Mouse (Mus musculus): ENCODE measurements at regions not wholly inside any gene's neighbourhood (a gene's known extent, or its start where the extent isn't known, plus 50 kb on each side); places are given as distances from the start of the nearest gene placed in this dataset.
"Not testable (repeated sequence)": the region's sequence is repeated elsewhere in the genome, so short reads cannot be mapped to it uniquely, and the experiment has no call there.

DNA sequence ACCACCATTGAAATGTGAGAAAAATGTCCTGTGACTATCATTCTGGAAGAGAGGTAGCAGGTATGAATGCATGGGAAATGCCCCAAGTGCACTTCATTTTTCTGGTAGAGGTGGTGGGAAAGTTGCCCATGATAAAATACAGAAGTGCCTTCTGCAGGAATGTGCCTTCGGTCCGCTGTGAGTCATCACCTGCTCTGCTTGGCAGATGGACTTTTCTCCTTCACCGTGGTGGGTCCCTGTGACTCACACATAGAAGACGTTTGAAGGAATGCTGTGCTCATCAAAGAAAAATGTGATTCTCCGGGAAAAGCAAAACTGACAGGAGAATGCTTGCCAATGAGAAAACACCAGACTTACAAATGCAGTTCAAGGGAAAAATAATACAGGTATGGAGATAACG, 126.8 kb downstream of the Tnfsf18 start:
- DNase-seq (ENCODE audit: low read depth, low spot score): no peak

DNA sequence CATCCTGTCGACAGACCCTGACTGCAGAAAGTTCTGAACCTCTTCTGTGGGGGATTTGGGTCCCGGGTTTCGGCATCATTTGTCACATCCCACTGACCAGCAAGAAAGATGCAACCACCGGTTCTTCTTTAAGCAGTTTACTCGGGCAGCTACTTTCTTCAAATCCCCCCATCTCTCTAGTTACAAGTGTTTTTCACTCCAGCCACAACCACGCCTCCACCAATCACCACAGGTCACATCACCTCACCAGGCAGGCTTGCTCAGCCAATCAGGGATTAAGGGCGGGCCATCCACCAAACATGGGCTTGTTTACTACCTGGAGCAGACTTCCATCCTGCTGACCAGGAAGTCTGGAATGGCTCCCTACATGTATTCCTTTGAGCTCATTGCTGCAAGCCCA, 119.6 kb downstream of the Tnfsf18 start:
- DNase-seq (ENCODE audit: low read depth, low spot score): not testable (repeated sequence)

DNA sequence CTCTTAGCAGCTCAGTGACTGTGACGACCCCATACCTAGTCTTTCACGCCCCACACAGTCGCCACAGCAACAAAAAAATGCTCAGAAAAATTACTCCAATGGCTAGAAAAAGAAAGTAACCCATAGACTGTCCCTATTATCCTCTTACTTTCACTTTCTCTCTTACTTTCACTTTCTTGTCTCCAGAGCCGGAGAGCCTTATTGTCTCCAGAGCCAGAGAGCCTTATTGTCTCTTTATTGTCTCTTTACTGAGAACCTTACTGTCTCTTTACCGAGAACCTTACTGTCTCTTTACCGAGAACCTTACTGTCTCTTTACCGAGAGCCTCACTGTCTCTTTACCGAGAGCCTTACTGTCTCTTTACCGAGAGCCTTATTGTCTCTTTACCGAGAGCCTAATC, 119.2 kb downstream of the Tnfsf18 start:
- not testable (repeated sequence) for DNase-seq (ENCODE audit: low read depth, low spot score)

DNA sequence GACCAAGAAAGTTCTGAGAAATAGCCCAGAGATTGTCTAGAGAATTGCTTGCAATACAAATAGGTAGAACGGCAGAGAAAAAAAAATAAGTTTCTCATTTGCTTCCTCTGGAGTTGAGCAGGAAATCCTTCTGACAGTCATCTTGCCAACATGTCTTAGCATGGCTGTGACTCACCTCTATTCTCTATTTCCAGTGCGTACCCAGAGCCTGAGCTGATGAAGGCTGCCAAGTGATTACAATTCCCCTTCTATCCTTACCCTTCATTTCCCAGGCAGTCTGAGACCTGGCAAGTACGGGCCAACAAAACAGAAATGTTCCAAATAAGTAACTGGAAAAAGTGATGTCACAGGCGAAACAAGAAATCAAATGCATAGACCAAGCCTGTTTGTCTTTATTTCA, 113.0 kb downstream of the Tnfsf18 start:
- DNase-seq (ENCODE audit: low read depth, low spot score): no peak

DNA sequence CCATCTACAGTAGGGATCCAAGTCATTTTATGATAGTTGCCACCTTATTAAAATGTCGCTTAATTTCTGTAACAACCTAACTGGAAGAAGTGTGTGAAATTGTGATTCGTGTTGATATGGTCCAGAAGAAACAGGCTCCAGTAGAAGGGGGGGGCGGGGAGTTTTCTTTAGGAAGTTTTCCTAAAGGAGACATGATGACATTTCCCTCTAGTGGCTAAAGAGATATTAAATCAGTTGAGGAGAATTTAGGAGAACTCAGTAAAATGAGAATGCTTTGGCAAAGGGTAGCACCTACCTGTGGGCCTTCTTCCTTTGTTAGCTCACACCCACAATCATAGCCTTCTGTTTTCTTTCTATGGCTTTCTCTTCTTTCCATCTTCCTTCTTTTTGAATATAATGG, 107.7 kb downstream of the Tnfsf18 start:
- no peak for DNase-seq (ENCODE audit: low read depth, low spot score)

DNA sequence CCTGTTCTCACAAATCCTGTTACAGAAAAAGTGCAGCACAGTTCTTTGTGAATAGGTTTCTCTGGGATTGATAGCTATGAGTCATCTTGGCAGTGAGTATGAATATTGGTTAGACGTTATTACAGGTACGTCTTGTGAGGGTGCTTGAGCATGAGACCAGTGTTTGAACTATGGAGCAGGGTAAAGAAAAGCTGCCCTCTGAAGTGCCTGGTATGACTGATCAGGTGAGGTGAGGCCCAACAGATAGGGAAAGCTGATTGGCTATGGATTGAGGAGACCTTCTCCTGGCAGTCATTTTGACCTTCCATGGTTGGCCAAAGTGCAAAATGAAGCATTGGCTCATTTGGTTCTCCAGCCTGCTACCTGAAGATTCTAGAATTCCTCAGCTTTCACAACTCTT, 106.7 kb downstream of the Tnfsf18 start:
- no peak for DNase-seq (ENCODE audit: low read depth, low spot score)

DNA sequence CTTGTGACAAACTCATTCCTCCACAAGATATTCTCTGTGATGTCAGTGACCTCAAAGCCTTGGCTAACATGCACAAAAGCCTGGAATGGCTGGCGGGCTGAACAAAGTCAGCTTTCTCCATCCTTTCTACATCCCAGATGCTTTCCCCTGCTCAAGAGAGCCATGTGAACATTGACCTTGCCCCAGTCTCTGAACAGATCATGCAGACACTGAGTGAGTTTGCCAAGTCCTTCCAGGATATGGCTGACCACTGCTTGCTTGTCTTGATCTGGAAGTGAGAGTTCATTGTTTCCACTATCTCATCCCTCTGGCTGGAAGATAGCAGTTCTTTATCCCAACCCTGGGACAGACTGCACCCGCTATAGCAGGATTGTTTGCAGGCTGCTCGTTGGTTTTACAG, 103.7 kb downstream of the Tnfsf18 start:
- no peak for DNase-seq (ENCODE audit: low read depth, low spot score)

DNA sequence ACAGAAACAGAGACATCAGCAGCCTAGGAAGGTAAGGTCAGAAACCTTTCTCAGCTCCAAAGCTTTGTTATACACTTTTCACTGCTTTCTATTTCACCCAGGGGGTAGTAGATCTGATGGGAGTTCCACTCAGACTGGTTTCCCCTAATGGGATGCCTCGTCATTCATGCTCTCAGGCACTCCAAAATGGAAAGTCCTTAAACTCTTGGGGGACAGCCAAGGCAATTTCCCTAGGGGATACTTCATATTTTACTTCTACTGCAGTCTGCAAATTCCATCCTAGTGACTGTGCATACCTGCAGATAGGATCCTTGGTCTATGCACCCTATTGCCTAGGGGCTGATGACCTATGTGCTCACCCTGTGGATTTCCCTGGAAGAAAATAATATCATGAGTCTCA, 82.1 kb downstream of the Tnfsf18 start:
- no peak for DNase-seq (ENCODE audit: low read depth, low spot score)

DNA sequence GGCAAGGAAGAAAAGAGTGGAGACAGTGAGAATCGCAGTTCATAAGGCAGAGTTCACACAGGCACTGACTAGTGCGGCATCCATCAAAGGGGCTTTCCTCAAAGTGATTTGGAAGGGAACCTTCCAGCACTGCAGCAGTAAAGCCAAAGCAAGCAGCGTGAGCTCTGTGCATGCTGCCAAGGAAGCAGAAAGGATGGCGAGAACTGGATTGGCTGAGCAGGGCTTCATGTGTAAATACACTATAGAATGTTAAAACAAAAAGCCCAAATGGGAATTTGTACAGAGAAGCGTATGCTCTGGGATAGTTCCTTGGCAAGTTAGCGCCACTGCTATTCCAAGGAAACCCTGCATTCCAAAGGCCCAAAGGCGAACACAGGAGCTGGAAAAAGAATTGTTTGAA, 81.5 kb downstream of the Tnfsf18 start:
- no peak for DNase-seq (ENCODE audit: low read depth, low spot score)

DNA sequence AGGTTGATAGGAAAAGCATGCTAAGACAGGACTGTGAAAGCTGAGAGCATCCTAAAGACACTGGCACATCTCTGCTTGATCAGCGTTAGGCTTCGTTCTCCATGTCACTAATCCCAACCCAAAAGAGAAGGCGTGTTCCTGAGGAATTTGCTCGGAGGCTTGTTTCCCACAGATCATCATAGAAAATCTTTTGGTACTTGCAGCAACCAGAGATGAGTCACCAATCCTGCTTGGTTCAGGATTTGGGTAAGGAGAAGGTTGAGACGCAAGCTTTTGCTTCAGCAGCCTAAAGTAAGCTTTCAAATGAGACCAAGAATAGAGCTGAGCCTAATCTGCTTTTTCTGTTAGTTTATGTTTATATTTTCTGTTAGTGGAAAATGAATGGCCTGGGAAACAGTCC, 80.7 kb downstream of the Tnfsf18 start:
- DNase-seq (ENCODE audit: low read depth, low spot score): no peak

DNA sequence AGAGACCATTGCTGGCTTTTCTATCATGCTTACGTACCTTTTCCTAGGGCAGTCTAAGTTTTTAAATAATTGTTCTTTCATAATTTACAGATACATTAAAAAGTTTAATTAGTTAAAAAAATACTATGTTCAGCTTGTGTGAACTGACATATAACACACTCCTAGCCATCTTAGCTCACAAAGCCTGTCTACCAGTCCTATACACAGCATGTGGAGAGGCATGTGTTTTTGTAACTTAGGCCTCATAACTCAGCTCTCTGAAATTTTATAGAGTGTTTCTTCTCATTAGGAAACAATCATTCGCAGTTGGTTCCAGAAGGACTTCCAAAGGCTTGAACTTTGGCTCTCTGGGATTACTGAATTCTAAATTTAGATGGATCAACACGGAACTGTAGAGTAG, 76.3 kb downstream of the Tnfsf18 start:
- no peak for DNase-seq (ENCODE audit: low read depth, low spot score)

DNA sequence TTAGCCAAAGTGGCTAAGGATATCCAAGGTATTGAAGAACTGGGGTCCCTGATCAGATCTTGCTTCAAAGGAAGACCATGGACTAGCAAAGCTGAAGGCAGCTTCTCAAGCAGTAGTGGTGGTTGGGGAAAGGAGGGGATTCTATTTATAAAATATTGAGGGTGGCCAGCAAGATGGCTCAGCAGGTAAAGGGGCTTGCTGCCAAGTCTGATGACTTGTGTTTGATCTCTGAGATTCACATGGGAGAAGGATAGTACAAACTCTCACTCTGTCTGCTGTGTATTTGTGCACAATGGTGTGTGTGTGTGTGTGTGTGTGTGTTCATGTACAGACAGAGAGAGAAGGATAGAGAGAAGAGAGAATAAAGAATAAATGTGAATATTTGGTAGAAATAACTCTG, 73.4 kb downstream of the Tnfsf18 start:
- DNase-seq (ENCODE audit: low read depth, low spot score): no peak

DNA sequence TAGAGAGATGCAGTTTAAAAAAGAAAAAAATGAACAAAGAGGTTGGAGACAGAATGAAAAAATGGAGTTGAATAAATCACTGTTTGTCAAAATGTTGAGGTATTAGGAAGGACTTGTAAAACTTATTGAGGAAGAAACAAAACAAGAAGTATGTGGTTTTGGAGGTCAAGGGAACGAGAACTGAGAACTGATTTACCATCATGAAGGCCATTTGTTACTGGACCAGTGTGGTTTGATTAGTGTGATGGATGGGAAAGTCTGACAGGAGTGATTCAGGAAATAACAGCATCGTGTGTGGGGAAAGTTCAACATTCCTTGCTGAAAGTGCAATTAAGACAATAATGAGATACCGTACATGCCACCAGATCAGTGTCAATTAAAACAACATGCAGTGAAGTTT, 65.9 kb downstream of the Tnfsf18 start:
- no peak for DNase-seq (ENCODE audit: low read depth, low spot score)

All from ZHBTc4 (cell line).